Mouse (Mus musculus): Measurements from ENCODE around the gene Tex37.
A peak's percentile ranks its signal among the peaks of the same experiment; 100 is the strongest.

Tex37 gene

GRCm38 (mm10) chr6:70880714-70881304 lies 37.9 kb downstream of the Tex37 start:
- DNase-seq: peak; percentile 79 to 86

GRCm38 (mm10) chr6:70875017-70875416 lies 43.7 kb downstream of the Tex37 start:
- no peak for DNase-seq

- DNase-seq: peak in 1 of 2 experiments; percentile 37
Measured at GRCm38 (mm10) chr6:70874035-70874775, 44.5 kb downstream of the Tex37 start.

GRCm38 (mm10) chr6:70872570-70872969 lies 46.2 kb downstream of the Tex37 start:
- DNase-seq: no peak

- DNase-seq: peak; percentile 56 to 69
Measured at GRCm38 (mm10) chr6:70872128-70872527, 46.6 kb downstream of the Tex37 start.

- no peak for DNase-seq
Measured at GRCm38 (mm10) chr6:70871511-70871980, 47.2 kb downstream of the Tex37 start.

GRCm38 (mm10) chr6:70867297-70867696 lies 51.4 kb downstream of the Tex37 start:
- DNase-seq: no peak

GRCm38 (mm10) chr6:70866761-70867160 lies 52.0 kb downstream of the Tex37 start:
- no peak for DNase-seq

GRCm38 (mm10) chr6:70864285-70864684 lies 54.4 kb downstream of the Tex37 start:
- DNase-seq: no peak
